In the genomic region with DNA sequence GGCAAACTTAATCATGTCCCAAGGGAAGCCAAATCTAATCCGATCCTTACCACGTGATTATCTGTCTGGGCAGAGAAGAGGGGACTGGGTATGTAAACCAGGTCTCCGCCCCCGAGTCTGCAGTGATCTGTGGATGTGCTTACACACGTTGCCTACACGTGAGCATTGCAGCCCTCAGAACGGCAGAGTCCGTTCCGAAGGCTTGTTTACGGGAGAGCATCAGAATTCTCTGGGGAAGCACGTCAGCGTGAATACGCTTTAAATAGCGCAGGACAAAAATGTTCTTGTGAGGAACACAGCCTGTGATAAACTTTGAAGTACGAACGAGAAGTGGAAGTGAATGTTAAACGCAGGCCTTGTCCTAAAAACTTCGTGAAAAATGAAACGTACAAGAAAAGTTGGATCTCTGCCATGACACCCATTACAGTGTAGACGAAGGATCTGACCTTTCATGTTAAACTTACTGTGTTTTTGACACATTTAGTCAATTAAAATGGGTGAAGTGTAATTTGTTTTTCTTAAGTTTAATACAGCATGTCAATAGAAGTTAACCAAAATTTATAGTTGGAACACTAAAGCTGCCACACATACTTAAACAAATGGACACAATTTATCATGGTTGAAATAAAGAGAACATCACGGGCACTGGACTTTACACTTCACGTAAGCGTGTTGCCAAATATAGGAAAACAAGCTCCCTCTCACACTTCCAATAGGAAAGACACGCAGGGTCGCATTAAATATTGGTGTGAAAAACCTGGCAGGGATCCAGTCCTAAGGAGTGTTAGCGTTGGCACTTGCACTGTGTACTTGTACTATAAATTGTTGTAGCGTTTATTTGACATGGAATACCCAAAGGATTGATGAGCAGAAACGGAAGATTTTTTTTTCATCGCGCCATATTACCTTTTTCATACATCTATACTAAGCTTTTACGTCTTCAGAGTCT, we compare ENCODE assay signal across 11 mouse cellular contexts.
DNase-seq lines count a peak whose midpoint lies in the region; ATAC-seq and TF ChIP-seq lines count a peak whose summit lies in the region.
"Had no signal": no experiment of that assay in that cellular context is flagged by ENCODE, and none has a peak within 500 bp of the region (broad histone marks: within the 10 kb centered on the region; RNA-seq: fewer than 3 reads in every experiment).

No protein-coding gene starts in this region.

- no peak for TF ChIP-seq POLR2A in kidney, adult 2 months (IDR thresholded peaks at IDR 0.05; ENCODE audit: low read depth, low read length)

- no peak overlapping the region for H3K9ac ChIP-seq in kidney, postnatal 0 days (ENCODE audit: low read depth, low read length)
- H3K9ac ChIP-seq in embryonic facial prominence, embryonic 15.5 days: no peak overlapping the region
- no peak overlapping the region for H3K9ac ChIP-seq in intestine, embryonic 14.5 days (ENCODE audit: low read length)
- H3K9ac ChIP-seq: liver, embryonic 15.5 days had no signal

- no peak for ATAC-seq in kidney, postnatal 0 days (replicated peaks; ENCODE audit: low FRiP score, low read depth)
- ATAC-seq in embryonic facial prominence, embryonic 15.5 days (ENCODE audit: insufficient number of reproducible peaks, low FRiP score, low TSS enrichment, low read depth): no peak
- 0 out of 2 replicates have a peak, but pooled peaks have one; percentile 43 for ATAC-seq in intestine, embryonic 14.5 days (replicated peaks; ENCODE audit: low FRiP score, low TSS enrichment, low read depth)
- no peak for ATAC-seq in monocyte, adult 5-6 weeks (replicated peaks; ENCODE audit: insufficient number of reproducible peaks, low FRiP score, low TSS enrichment, poor library complexity, severe bottlenecking)

- 44% methylated on average over 31 of the region's 31 CpGs for WGBS in kidney, postnatal 0 days
- WGBS in kidney, adult 2 months: 50% methylated on average over 31 of the region's 31 CpGs
- WGBS in embryonic facial prominence, embryonic 15.5 days: 59% methylated on average over 31 of the region's 31 CpGs
- WGBS in intestine, embryonic 14.5 days: 34% methylated on average over 31 of the region's 31 CpGs

- peak overlapping the region; percentile 44 for H3K4me2 ChIP-seq in kidney, postnatal 0 days (ENCODE audit: low read length)
- H3K4me2 ChIP-seq in embryonic facial prominence, embryonic 15.5 days (replicated peaks): peak overlapping the region; percentile 17; the same call in 1 of the 2 replicates
- peak overlapping the region; percentile 44 for H3K4me2 ChIP-seq in intestine, embryonic 14.5 days (ENCODE audit: low read length)
- H3K4me2 ChIP-seq: liver, embryonic 15.5 days had no signal

- H3K27me3 ChIP-seq in kidney, postnatal 0 days (ENCODE audit: insufficient read depth, low read length): no peaks in the 10 kb centered on the region
- no peaks in the 10 kb centered on the region for H3K27me3 ChIP-seq in kidney, adult 2 months (replicated peaks; ENCODE audit: control insufficient read depth, insufficient read depth, low read length)
- no peaks in the 10 kb centered on the region for H3K27me3 ChIP-seq in embryonic facial prominence, embryonic 15.5 days
- no peaks in the 10 kb centered on the region for H3K27me3 ChIP-seq in intestine, embryonic 14.5 days (replicated peaks; ENCODE audit: control insufficient read depth, insufficient read depth, low read length)
- H3K27me3 ChIP-seq: liver, embryonic 15.5 days had no signal

- TF ChIP-seq CTCF in kidney, postnatal 0 days (IDR thresholded peaks at IDR 0.05; ENCODE audit: low read depth): no peak
- TF ChIP-seq CTCF in kidney, adult 2 months (conservative IDR thresholded peaks at IDR 0.05; ENCODE audit: insufficient read depth, insufficient read length, low read depth, low read length): no peak

- H3K36me3 ChIP-seq in kidney, postnatal 0 days (ENCODE audit: insufficient read depth, low read length): no peaks in the 10 kb centered on the region
- no peaks in the 10 kb centered on the region for H3K36me3 ChIP-seq in kidney, adult 2 months (ENCODE audit: control insufficient read depth, insufficient read depth, low read length)
- no peaks in the 10 kb centered on the region for H3K36me3 ChIP-seq in embryonic facial prominence, embryonic 15.5 days
- H3K36me3 ChIP-seq in intestine, embryonic 14.5 days (ENCODE audit: control insufficient read depth, insufficient read depth, low read length): no peaks in the 10 kb centered on the region
- H3K36me3 ChIP-seq: liver, embryonic 15.5 days had no signal

- DNase-seq in kidney, postnatal 0 days (ENCODE audit: low spot score): peak; percentile 20
- no peak for DNase-seq in kidney, adult 2 months
- DNase-seq in MN1 (ENCODE audit: low spot score): peak; percentile 68
- DNase-seq in intestine, embryonic 14.5 days (ENCODE audit: low spot score): peak; percentile 60
- DNase-seq in left cerebral cortex, adult 9 months (ENCODE audit: low spot score in 2 of 2): no peak
- DNase-seq: cerebellum, adult 18-20 months; thymus, adult 2 months had no signal

- no peaks in the 10 kb centered on the region for H3K4me1 ChIP-seq in kidney, postnatal 0 days (replicated peaks; ENCODE audit: insufficient read depth, low read length)
- no peaks in the 10 kb centered on the region for H3K4me1 ChIP-seq in kidney, adult 2 months (ENCODE audit: control insufficient read depth, insufficient read depth, low read length)
- no peaks in the 10 kb centered on the region for H3K4me1 ChIP-seq in embryonic facial prominence, embryonic 15.5 days
- H3K4me1 ChIP-seq in intestine, embryonic 14.5 days (replicated peaks; ENCODE audit: control insufficient read depth, insufficient read depth, low read length): 0 out of 2 replicates have a peak, but pooled peaks cover 3% of the 10 kb centered on the region
- H3K4me1 ChIP-seq: liver, embryonic 15.5 days had no signal

- H3K9me3 ChIP-seq in kidney, postnatal 0 days (replicated peaks; ENCODE audit: low read length): no peaks in the 10 kb centered on the region
- no peaks in the 10 kb centered on the region for H3K9me3 ChIP-seq in embryonic facial prominence, embryonic 15.5 days (replicated peaks)
- H3K9me3 ChIP-seq in intestine, embryonic 14.5 days (ENCODE audit: control insufficient read depth, low read length): no peaks in the 10 kb centered on the region
- H3K9me3 ChIP-seq: liver, embryonic 15.5 days had no signal

- H3K27ac ChIP-seq in kidney, postnatal 0 days: no peak overlapping the region
- no peak overlapping the region for H3K27ac ChIP-seq in kidney, adult 2 months (ENCODE audit: insufficient read depth, low read depth, low read length)
- no peak overlapping the region for H3K27ac ChIP-seq in embryonic facial prominence, embryonic 15.5 days (replicated peaks)
- H3K27ac ChIP-seq in intestine, embryonic 14.5 days (ENCODE audit: low read depth): no peak overlapping the region
- H3K27ac ChIP-seq: liver, embryonic 15.5 days had no signal

- H3K4me3 ChIP-seq in kidney, postnatal 0 days (replicated peaks; ENCODE audit: low read depth, low read length): no peak overlapping the region
- no peak overlapping the region for H3K4me3 ChIP-seq in kidney, adult 2 months (ENCODE audit: insufficient read depth, low read depth, low read length)
- no peak overlapping the region for H3K4me3 ChIP-seq in embryonic facial prominence, embryonic 15.5 days (replicated peaks)
- peak overlapping the region; percentile 16 for H3K4me3 ChIP-seq in intestine, embryonic 14.5 days (ENCODE audit: low read depth, low read length)
- H3K4me3 ChIP-seq: erythroblast, embryonic 14.5 days; liver, embryonic 15.5 days had no signal

Comparison
In these comparisons a context has a peak if more than half of its experiments do, and no peak if none do; other contexts are left out.
1. DNase-seq: peak in kidney, postnatal 0 days (single experiment), MN1 (single experiment) and intestine, embryonic 14.5 days (single experiment); none in kidney, adult 2 months (single experiment) and left cerebral cortex, adult 9 months (0 of 2).
2. Peak in every context shown above with its lines, with median percentiles within 50 percentile points of each other: H3K4me2 ChIP-seq.